Mouse (Mus musculus) kidney, embryonic 16.5 days (tissue): Measurements from ENCODE around the gene Ryr2. TPM values are rescaled to one million over a fixed set of nuclear protein-coding genes. Genes with fewer than 3 reads are reported as not detected.

Source experiments
- ATAC-seq: fragments of 200-750 bp; cut with Nextera tagmentation; 2 replicates; pipeline ENCODE4 v1.8.0; 2017; ENCODE audit warnings: moderate TSS enrichment; ENCODE audit not compliant: low FRiP score, low TSS enrichment
- H3K27ac ChIP-seq: fragments of 300-500 bp; sonication (generic); 2 replicates; pipeline ENCODE4 v1.5.1; 2014; ENCODE audit warnings: low read length
- H3K27me3 ChIP-seq: fragments of 300-500 bp; sonication (generic); 2 replicates; pipeline ENCODE4 v1.6.1; 2014; ENCODE audit warnings: low read length, control low read depth, mixed read lengths; ENCODE audit not compliant: insufficient read depth
- H3K36me3 ChIP-seq: fragments of 300-500 bp; sonication (generic); 2 replicates; pipeline ENCODE4 v1.6.1; 2014; ENCODE audit warnings: low read length, control low read depth, mixed read lengths; ENCODE audit not compliant: insufficient read depth
- H3K4me1 ChIP-seq: fragments of 300-500 bp; sonication (generic); 2 replicates; pipeline ENCODE4 v1.6.1; 2014; ENCODE audit warnings: low read length, control low read depth, mixed read lengths; ENCODE audit not compliant: insufficient read depth
- H3K4me2 ChIP-seq: fragments of 300-500 bp; sonication (generic); replicated peaks from 2 replicates; pipeline ENCODE4 v1.6.1; 2014; ENCODE audit warnings: low read depth, low read length
- H3K4me3 ChIP-seq: fragments of 300-500 bp; sonication (generic); 2 replicates; pipeline ENCODE4 v1.5.1; 2014; ENCODE audit warnings: mild to moderate bottlenecking, low read length
- H3K9ac ChIP-seq: fragments of 300-500 bp; sonication (generic); replicated peaks from 2 replicates; pipeline ENCODE4 v1.6.1; 2014; ENCODE audit warnings: low read length
- H3K9me3 ChIP-seq: fragments of 300-500 bp; sonication (generic); 2 replicates; pipeline ENCODE4 v1.6.1; 2016; ENCODE audit warnings: low read length, control low read depth
- WGBS: fragments of 180-500 bp; shearing (Covaris S2); extraction: QIAGEN DNeasy Blood & Tissue Kit; methylation state at CpG from one replicate; pipeline ENCODE4 v1.1.7; 2014; 5-methylcytosine and 5-hydroxymethylcytosine counted together
- polyA plus RNA-seq: library from polyadenylated mRNA; unstranded; fragments of >200 nt; fragmentation: Nextera tagmentation; extraction: Ambion mirVana; gene quantifications from 2 replicates; pipeline ENCODE4 v1.2.1, GENCODE M21; 2015

Gene Ryr2
- polyA plus RNA-seq, 1 experiment from 2014 or later: 0.19 TPM

GRCm38 (mm10) chr13:11781065-11781464 is 325.7 kb downstream of the Ryr2 start:
- ATAC-seq: no peak
- H3K9me3 ChIP-seq: no peaks in the 10 kb centered on the region
- no peak overlapping the region for H3K4me3 ChIP-seq
- H3K27ac ChIP-seq: no peak overlapping the region
- H3K27me3 ChIP-seq: no peaks in the 10 kb centered on the region
- H3K9ac ChIP-seq: no peak overlapping the region
- no peak overlapping the region for H3K4me2 ChIP-seq
- no peaks in the 10 kb centered on the region for H3K36me3 ChIP-seq
- H3K4me1 ChIP-seq: no peaks in the 10 kb centered on the region
- WGBS: 61% methylated on average over 2 of the region's 2 CpGs

DNA sequence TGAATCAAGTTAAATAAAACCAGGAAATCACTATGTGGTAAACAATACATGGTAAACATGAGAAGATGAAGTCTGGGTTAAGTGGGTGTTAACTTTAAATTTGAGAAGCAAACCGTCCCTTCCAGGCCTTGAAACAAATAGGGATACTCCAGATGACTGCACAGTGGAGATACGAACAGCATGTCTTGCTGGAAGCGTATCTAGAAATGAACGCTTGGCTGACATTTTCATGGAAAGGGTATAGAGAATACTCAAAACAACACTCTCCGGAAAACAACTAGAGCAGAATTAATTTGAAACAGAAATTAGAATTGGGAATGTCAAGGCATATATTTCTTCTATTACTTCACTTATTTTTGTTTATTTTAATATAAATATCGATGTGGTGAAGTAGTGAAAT is 329.0 kb downstream of the Ryr2 start:
- WGBS: 81% methylated on average over 6 of the region's 6 CpGs
- no peaks in the 10 kb centered on the region for H3K9me3 ChIP-seq
- no peaks in the 10 kb centered on the region for H3K4me1 ChIP-seq
- ATAC-seq: no peak
- H3K9ac ChIP-seq: no peak overlapping the region
- H3K27ac ChIP-seq: no peak overlapping the region
- no peak overlapping the region for H3K4me2 ChIP-seq
- no peaks in the 10 kb centered on the region for H3K27me3 ChIP-seq
- no peak overlapping the region for H3K4me3 ChIP-seq
- H3K36me3 ChIP-seq: no peaks in the 10 kb centered on the region

DNA sequence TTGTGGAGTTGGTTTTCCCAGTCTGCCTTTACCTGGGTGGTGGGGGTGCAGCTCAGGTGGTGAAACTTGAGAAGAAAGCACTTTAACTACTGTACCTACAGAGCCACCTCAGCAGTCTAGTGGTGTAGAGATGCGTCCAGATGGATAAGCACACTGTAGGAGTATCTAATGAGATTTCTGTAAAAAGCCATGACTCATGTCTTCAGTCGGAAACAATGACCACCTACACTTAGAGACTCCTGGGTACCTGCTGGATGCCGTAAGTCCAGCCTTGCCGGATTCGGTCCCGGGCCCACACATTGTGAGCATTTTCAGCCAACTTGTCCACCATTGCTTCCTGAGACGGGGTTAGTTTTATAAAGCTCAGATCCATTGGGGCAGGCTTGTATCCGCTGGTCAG is 334.6 kb downstream of the Ryr2 start:
- Histone ChIP-seq H3K4me3 (no peak overlapping the region), H3K9me3 (no peaks in the 10 kb centered on the region), H3K27me3 (no peaks in the 10 kb centered on the region), H3K27ac (no peak overlapping the region), H3K36me3 (no peaks in the 10 kb centered on the region), H3K4me2 (no peak overlapping the region), H3K9ac (no peak overlapping the region), H3K4me1 (no peaks in the 10 kb centered on the region)
- WGBS: 91% methylated on average over 8 of the region's 8 CpGs
- ATAC-seq: no peak

GRCm38 (mm10) chr13:11766899-11767298 is 339.8 kb downstream of the Ryr2 start:
- 0 out of 2 replicates have a peak, but pooled peaks cover 6% of the 10 kb centered on the region for H3K9me3 ChIP-seq
- no peaks in the 10 kb centered on the region for H3K27me3 ChIP-seq
- no peak overlapping the region for H3K27ac ChIP-seq
- ATAC-seq: no peak
- no peak overlapping the region for H3K4me3 ChIP-seq
- no peak overlapping the region for H3K4me2 ChIP-seq
- no peaks in the 10 kb centered on the region for H3K4me1 ChIP-seq
- WGBS: 78% methylated on average over 2 of the region's 2 CpGs
- no peaks in the 10 kb centered on the region for H3K36me3 ChIP-seq
- no peak overlapping the region for H3K9ac ChIP-seq

DNA sequence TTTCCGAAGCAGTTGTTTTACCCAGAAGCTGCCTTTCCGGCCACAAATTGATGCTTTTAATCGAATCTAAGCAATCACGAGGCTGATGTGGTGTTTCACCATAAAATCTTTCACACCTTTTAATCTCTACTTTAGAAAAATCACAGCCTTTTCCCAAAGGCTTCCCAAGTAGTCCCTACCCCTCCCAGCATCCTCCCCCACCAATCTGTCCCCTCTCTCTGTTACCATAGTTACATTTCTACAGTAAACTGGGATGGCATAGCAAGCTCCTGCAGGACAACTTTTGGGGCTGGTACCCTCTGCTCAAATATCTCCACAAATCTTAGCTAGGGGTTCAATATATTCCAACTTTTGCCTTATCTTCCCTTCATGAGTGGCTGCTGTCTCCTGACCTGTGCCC is 342.8 kb downstream of the Ryr2 start:
- Histone ChIP-seq H3K4me3 (no peak overlapping the region), H3K36me3 (no peaks in the 10 kb centered on the region), H3K4me2 (no peak overlapping the region), H3K9me3 (0 out of 2 replicates have a peak, but pooled peaks cover 6% of the 10 kb centered on the region), H3K27ac (no peak overlapping the region), H3K9ac (no peak overlapping the region), H3K27me3 (no peaks in the 10 kb centered on the region), H3K4me1 (no peaks in the 10 kb centered on the region)
- no peak for ATAC-seq
- WGBS: 79% methylated on average over 4 of the region's 4 CpGs

GRCm38 (mm10) chr13:11763104-11763503 is 343.6 kb downstream of the Ryr2 start:
- H3K27ac ChIP-seq: no peak overlapping the region
- no peaks in the 10 kb centered on the region for H3K36me3 ChIP-seq
- H3K27me3 ChIP-seq: no peaks in the 10 kb centered on the region
- ATAC-seq: no peak
- H3K9me3 ChIP-seq: 0 out of 2 replicates have a peak, but pooled peaks cover 6% of the 10 kb centered on the region
- H3K4me1 ChIP-seq: no peaks in the 10 kb centered on the region
- H3K4me3 ChIP-seq: no peak overlapping the region
- no peak overlapping the region for H3K4me2 ChIP-seq
- H3K9ac ChIP-seq: no peak overlapping the region
- 88% methylated on average over 3 of the region's 3 CpGs for WGBS

DNA sequence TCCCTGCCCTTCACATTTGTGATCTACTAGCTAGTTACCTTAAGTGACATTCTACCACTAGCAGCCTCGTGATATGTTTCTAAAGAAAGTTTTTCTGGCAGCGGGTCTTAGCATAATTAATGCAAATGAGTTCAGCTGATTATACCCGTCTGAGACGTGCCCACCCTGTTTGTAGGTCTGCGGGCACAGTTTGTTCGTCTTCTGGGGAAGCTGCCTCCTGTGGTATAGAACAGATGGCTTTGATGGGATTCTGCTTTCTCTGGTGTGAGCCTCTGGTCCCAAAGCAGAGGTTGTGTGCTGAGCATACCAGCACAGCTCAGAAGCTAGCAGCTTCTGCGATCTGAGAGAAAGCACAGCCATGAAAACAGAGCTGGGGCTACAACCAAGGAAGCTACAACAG is 348.9 kb downstream of the Ryr2 start:
- ATAC-seq: no peak
- 77% methylated on average over 7 of the region's 7 CpGs for WGBS

GRCm38 (mm10) chr13:11745479-11745878 is 361.3 kb downstream of the Ryr2 start:
- H3K9ac ChIP-seq: no peak overlapping the region
- H3K27me3 ChIP-seq: no peaks in the 10 kb centered on the region
- no peaks in the 10 kb centered on the region for H3K36me3 ChIP-seq
- ATAC-seq: no peak
- no peak overlapping the region for H3K4me3 ChIP-seq
- WGBS: 87% methylated on average over 9 of the region's 9 CpGs
- no peaks in the 10 kb centered on the region for H3K9me3 ChIP-seq
- H3K4me1 ChIP-seq: no peaks in the 10 kb centered on the region
- H3K4me2 ChIP-seq: no peak overlapping the region
- H3K27ac ChIP-seq: no peak overlapping the region

More for the DNA sequence above, 348.9 kb downstream of the Ryr2 start:
- Histone ChIP-seq H3K4me1 (no peaks in the 10 kb centered on the region), H3K4me3 (no peak overlapping the region), H3K36me3 (no peaks in the 10 kb centered on the region), H3K27me3 (no peaks in the 10 kb centered on the region), H3K9ac (no peak overlapping the region), H3K9me3 (no peaks in the 10 kb centered on the region), H3K27ac (no peak overlapping the region), H3K4me2 (no peak overlapping the region)

- Histone ChIP-seq H3K36me3 (no peaks in the 10 kb centered on the region), H3K27me3 (no peaks in the 10 kb centered on the region), H3K4me1 (no peaks in the 10 kb centered on the region), H3K9ac (no peak overlapping the region), H3K9me3 (no peaks in the 10 kb centered on the region), H3K4me2 (no peak overlapping the region), H3K27ac (no peak overlapping the region), H3K4me3 (no peak overlapping the region)
- WGBS: 85% methylated on average over 12 of the region's 12 CpGs
- no peak for ATAC-seq
Measured at GRCm38 (mm10) chr13:11738211-11738610, 368.5 kb downstream of the Ryr2 start.

DNA sequence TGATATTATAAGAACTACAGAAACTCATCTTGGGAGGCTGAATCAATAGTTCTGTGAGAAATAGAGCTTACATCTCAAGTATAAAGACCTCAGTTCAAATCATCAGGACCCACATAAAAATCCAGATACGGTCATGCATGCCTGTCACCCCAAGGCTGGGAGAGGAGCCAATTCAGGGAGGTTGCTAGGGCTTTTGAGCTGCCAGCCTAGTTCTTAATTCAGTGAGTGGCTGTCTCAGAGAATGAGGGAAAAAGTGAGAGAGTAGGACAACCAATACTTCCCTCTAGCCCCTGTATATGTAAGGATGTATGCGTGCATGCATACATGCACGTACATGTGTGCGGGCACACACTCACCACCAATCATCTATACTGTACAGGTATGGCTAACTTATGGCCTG is 390.5 kb downstream of the Ryr2 start:
- WGBS: 91% methylated on average over 4 of the region's 4 CpGs
- Histone ChIP-seq H3K27me3 (no peaks in the 10 kb centered on the region), H3K9me3 (no peaks in the 10 kb centered on the region), H3K4me1 (no peaks in the 10 kb centered on the region), H3K36me3 (no peaks in the 10 kb centered on the region), H3K27ac (no peak overlapping the region), H3K4me3 (no peak overlapping the region), H3K9ac (no peak overlapping the region), H3K4me2 (no peak overlapping the region)
- ATAC-seq: no peak
